Mouse (Mus musculus) A20 (cell line): ENCODE measurements around the gene Trmo.

ENCODE experiments used
- DNase-seq: peaks from one replicate; pipeline ENCODE4 v3.0.0-alpha.2; 2011; ENCODE audit warnings: low read depth, low spot score

Trmo gene

GRCm38 (mm10) chr4:46339026-46339425 lies 50.2 kb downstream of the Trmo start:
- DNase-seq, result no peak

DNA sequence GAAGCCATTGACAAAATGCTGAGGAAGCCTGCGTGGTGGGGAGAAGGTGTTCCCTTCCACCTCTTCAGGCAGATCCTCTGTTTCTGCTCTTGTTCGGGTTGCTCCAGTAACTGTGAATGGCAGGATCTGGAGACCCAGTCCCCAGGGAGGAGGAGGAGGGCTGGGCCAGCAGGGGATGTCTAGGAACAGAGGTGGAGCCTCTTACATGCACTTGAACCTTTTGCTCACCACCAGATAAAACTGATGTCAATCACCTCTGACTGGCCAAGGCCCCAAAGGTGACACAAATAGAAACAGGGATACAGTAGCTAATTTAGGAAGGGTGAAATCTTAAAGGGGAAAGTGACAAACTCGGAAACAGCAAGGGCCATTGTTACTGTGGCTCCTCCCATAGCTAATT lies 51.2 kb downstream of the Trmo start:
- no peak for DNase-seq

GRCm38 (mm10) chr4:46335846-46336245 lies 53.4 kb downstream of the Trmo start:
- no peak for DNase-seq

GRCm38 (mm10) chr4:46328906-46329305 lies 60.3 kb downstream of the Trmo start:
- peak; percentile 85 for DNase-seq
